Mouse (Mus musculus) mesoderm, embryonic 11.5 days (tissue): Measurements from ENCODE around the gene Acsf3.

Experiments used
- DNase-seq: peaks from one replicate; pipeline ENCODE4 v3.0.0-alpha.2; 2012; ENCODE audit warnings: low read depth, low spot score

The Acsf3 gene

GRCm38 (mm10) chr8:122775285-122776155 lies at the start of gene Acsf3:
Acsf3 (plus strand) TSS chr8:122775486.
- peak; percentile 82 for DNase-seq

- no peak for DNase-seq
Observed at GRCm38 (mm10) chr8:122726789-122727188, 48.5 kb upstream of the Acsf3 start.

GRCm38 (mm10) chr8:122727412-122727811 lies 47.9 kb upstream of the Acsf3 start:
- no peak for DNase-seq

GRCm38 (mm10) chr8:122728630-122729029 lies 46.7 kb upstream of the Acsf3 start:
- no peak for DNase-seq

- no peak for DNase-seq
Observed at GRCm38 (mm10) chr8:122735110-122735509, 40.2 kb upstream of the Acsf3 start.

GRCm38 (mm10) chr8:122735542-122736473 lies 39.5 kb upstream of the Acsf3 start:
- no peak for DNase-seq

GRCm38 (mm10) chr8:122736623-122737022 lies 38.7 kb upstream of the Acsf3 start:
- DNase-seq, result no peak

- peak; percentile 53 for DNase-seq
Observed at GRCm38 (mm10) chr8:122737071-122737470, 38.2 kb upstream of the Acsf3 start.

- no peak for DNase-seq
Observed at GRCm38 (mm10) chr8:122737886-122738285, 37.4 kb upstream of the Acsf3 start.

- peak; percentile 48 for DNase-seq
Observed at GRCm38 (mm10) chr8:122739102-122739725, 36.1 kb upstream of the Acsf3 start.

GRCm38 (mm10) chr8:122742471-122742870 lies 32.8 kb upstream of the Acsf3 start:
- DNase-seq, result no peak

GRCm38 (mm10) chr8:122745022-122745749 lies 30.1 kb upstream of the Acsf3 start:
- peak; percentile 30 for DNase-seq

GRCm38 (mm10) chr8:122745750-122746275 lies 29.5 kb upstream of the Acsf3 start:
- DNase-seq, result peak; percentile 54

- no peak for DNase-seq
Observed at GRCm38 (mm10) chr8:122746439-122746838, 28.8 kb upstream of the Acsf3 start.

GRCm38 (mm10) chr8:122747825-122748224 lies 27.5 kb upstream of the Acsf3 start:
- DNase-seq, result no peak

GRCm38 (mm10) chr8:122749333-122749958 lies 25.8 kb upstream of the Acsf3 start:
- no peak for DNase-seq

GRCm38 (mm10) chr8:122751342-122751741 lies 23.9 kb upstream of the Acsf3 start:
- no peak for DNase-seq

- DNase-seq, result no peak
Observed at GRCm38 (mm10) chr8:122752111-122752721, 23.1 kb upstream of the Acsf3 start.

- no peak for DNase-seq
Observed at GRCm38 (mm10) chr8:122758597-122758996, 16.7 kb upstream of the Acsf3 start.

GRCm38 (mm10) chr8:122760116-122760515 lies 15.2 kb upstream of the Acsf3 start:
- DNase-seq, result no peak
